Mouse (Mus musculus) CH12.LX (cell line): ENCODE data around the gene Prune2. TPM values are rescaled to one million over a fixed set of nuclear protein-coding genes. Genes with fewer than 3 reads are reported as not detected.
A peak's percentile ranks its signal among the peaks of the same experiment; 100 is the strongest.

Experiments used
- DNase-seq: peaks from one replicate; pipeline ENCODE4 v3.0.0-alpha.2; 2013; ENCODE audit errors: extremely low read depth
- H3K27ac ChIP-seq: 2 replicates; pipeline ENCODE4 v1.5.1; 2012; ENCODE audit warnings: low read depth, mild to moderate bottlenecking, control low read depth, moderate library complexity; ENCODE audit not compliant: insufficient read depth
- H3K27me3 ChIP-seq: replicated peaks from 2 replicates; pipeline ENCODE3; 2012; ENCODE audit warnings: inconsistent platforms
- H3K36me3 ChIP-seq, 2 experiments: replicated peaks in 1 of 2; 2 replicates each; pipeline versions ENCODE3 to v1.6.1; 2012; ENCODE audit warnings: inconsistent platforms in 1 of 2, low read length in 1 of 2, mild to moderate bottlenecking in 1 of 2, mixed read lengths in 1 of 2, moderate library complexity in 1 of 2; ENCODE audit not compliant: control insufficient read depth in 1 of 2, insufficient read depth in 1 of 2
- H3K4me1 ChIP-seq, 2 experiments: 2 replicates each; pipeline ENCODE4 v1.6.1; 2012; ENCODE audit warnings: inconsistent platforms in 1 of 2, moderate library complexity in 1 of 2; ENCODE audit not compliant: insufficient read depth in 2 of 2, control insufficient read depth in 1 of 2
- H3K4me2 ChIP-seq: 2 replicates; pipeline ENCODE4 v1.6.1; 2012; ENCODE audit warnings: low read depth, mild to moderate bottlenecking, control low read depth; ENCODE audit not compliant: poor library complexity, insufficient read depth, severe bottlenecking
- H3K4me3 ChIP-seq, 3 experiments: fragments of 150-350 bp in 1 of 3; sonication (generic) in 1 of 3; replicated peaks in 1 of 3; 2 replicates each; pipeline versions ENCODE3 to v1.5.1; 2011 to 2012; ENCODE audit warnings: low read depth in 2 of 3, low read length in 2 of 3, mild to moderate bottlenecking in 2 of 3, moderate library complexity in 2 of 3, control low read depth in 1 of 3, improper control_type of control experiment in 1 of 3, inconsistent platforms in 1 of 3, mixed read lengths in 1 of 3; ENCODE audit not compliant: poor library complexity in 1 of 3
- H3K79me2 ChIP-seq: replicated peaks from 2 replicates; pipeline ENCODE4 v1.6.1; 2012; ENCODE audit warnings: mild to moderate bottlenecking, moderate library complexity; ENCODE audit not compliant: control insufficient read depth, poor library complexity, insufficient read depth, severe bottlenecking; ENCODE audit errors: extremely low read depth
- H3K9ac ChIP-seq: 2 replicates; pipeline ENCODE4 v1.6.1; 2012; ENCODE audit warnings: low read depth, mild to moderate bottlenecking, control low read depth, moderate library complexity; ENCODE audit not compliant: insufficient read depth
- H3K9me3 ChIP-seq: replicated peaks from 2 replicates; pipeline ENCODE3; 2012; ENCODE audit warnings: low read length, inconsistent platforms, mixed read lengths
- BHLHE40 ChIP-seq: IDR thresholded peaks from 2 replicates; pipeline ENCODE4 v1.6.1; 2011; ENCODE audit warnings: mild to moderate bottlenecking, low read depth, low read length, improper control_type of control experiment
- CHD1 ChIP-seq: IDR thresholded peaks from 2 replicates; pipeline ENCODE4 v1.6.1; 2012; ENCODE audit warnings: low read depth, low read length, improper control_type of control experiment, inconsistent platforms
- CTCF ChIP-seq, 2 experiments: IDR thresholded peaks in 1 of 2; conservative IDR thresholded peaks in 1 of 2; 2 replicates each; pipeline ENCODE4 v1.5.1; 2011 to 2012; ENCODE audit warnings: low read depth in 2 of 2, low read length in 2 of 2, improper control_type of control experiment in 1 of 2, inconsistent platforms in 1 of 2, mild to moderate bottlenecking in 1 of 2, moderate library complexity in 1 of 2
- E2F4 ChIP-seq: IDR thresholded peaks from 2 replicates; pipeline ENCODE4 v1.6.1; 2011; ENCODE audit warnings: low read depth, low read length, improper control_type of control experiment; ENCODE audit not compliant: insufficient replicate concordance
- EP300 ChIP-seq: IDR thresholded peaks from 2 replicates; pipeline ENCODE4 v1.6.1; 2011; ENCODE audit warnings: low read length, improper control_type of control experiment
- ETS1 ChIP-seq: conservative IDR thresholded peaks from 2 replicates; pipeline ENCODE4 v1.6.1; 2012; ENCODE audit warnings: low read depth, mild to moderate bottlenecking, inconsistent platforms, low read length, improper control_type of control experiment, moderate library complexity
- IRF4 ChIP-seq: IDR thresholded peaks from 2 replicates; pipeline ENCODE4 v1.6.1; 2014; ENCODE audit warnings: low read depth, mild to moderate bottlenecking, inconsistent platforms, low read length, improper control_type of control experiment
- JUN ChIP-seq: IDR thresholded peaks from 2 replicates; pipeline ENCODE4 v1.6.1; 2011; ENCODE audit warnings: low read depth, mild to moderate bottlenecking, low read length, improper control_type of control experiment, moderate library complexity; ENCODE audit not compliant: insufficient read depth
- JUND ChIP-seq: conservative IDR thresholded peaks from 2 replicates; pipeline ENCODE4 v1.6.1; 2011; ENCODE audit warnings: low read depth, low read length, improper control_type of control experiment
- KAT2A ChIP-seq: IDR thresholded peaks from 2 replicates; pipeline ENCODE4 v1.6.1; 2012; ENCODE audit warnings: low read length, improper control_type of control experiment, inconsistent platforms; ENCODE audit not compliant: insufficient replicate concordance
- MAFK ChIP-seq: IDR thresholded peaks from 2 replicates; pipeline ENCODE4 v1.6.1; 2011; ENCODE audit warnings: low read length, improper control_type of control experiment; ENCODE audit not compliant: insufficient replicate concordance
- NELFE ChIP-seq: IDR thresholded peaks from 2 replicates; pipeline ENCODE4 v1.6.1; 2011; ENCODE audit warnings: low read depth, low read length, improper control_type of control experiment
- NRF1 ChIP-seq: IDR thresholded peaks from 2 replicates; pipeline ENCODE4 v1.6.1; 2014; ENCODE audit warnings: low read depth, mild to moderate bottlenecking, inconsistent platforms, low read length, improper control_type of control experiment, moderate library complexity
- POLR2A ChIP-seq: IDR thresholded peaks from 2 replicates; pipeline ENCODE4 v1.6.1; 2011; ENCODE audit warnings: low read depth, mild to moderate bottlenecking, improper control_type of control experiment, low read length
- POLR2AphosphoS2 ChIP-seq: IDR thresholded peaks from 2 replicates; pipeline ENCODE4 v1.6.1; 2011; ENCODE audit warnings: low read depth, low read length, improper control_type of control experiment
- RAD21 ChIP-seq: IDR thresholded peaks from 2 replicates; pipeline ENCODE4 v1.6.1; 2011; ENCODE audit warnings: low read depth, mild to moderate bottlenecking, low read length, improper control_type of control experiment, moderate library complexity
- RCOR1 ChIP-seq: conservative IDR thresholded peaks from 2 replicates; pipeline ENCODE4 v1.6.1; 2012; ENCODE audit warnings: low read depth, mild to moderate bottlenecking, inconsistent platforms, low read length, improper control_type of control experiment
- SMC3 ChIP-seq: IDR thresholded peaks from 2 replicates; pipeline ENCODE4 v1.6.1; 2011; ENCODE audit warnings: low read depth, low read length, improper control_type of control experiment
- TBP ChIP-seq: conservative IDR thresholded peaks from 2 replicates; pipeline ENCODE4 v1.6.1; 2011; ENCODE audit warnings: low read depth, low read length, improper control_type of control experiment
- UBTF ChIP-seq: IDR thresholded peaks from 2 replicates; pipeline ENCODE4 v1.6.1; 2012; ENCODE audit warnings: low read depth, mild to moderate bottlenecking, inconsistent platforms, low read length, improper control_type of control experiment, moderate library complexity
- USF2 ChIP-seq: conservative IDR thresholded peaks from 2 replicates; pipeline ENCODE4 v1.6.1; 2011; ENCODE audit warnings: low read depth, low read length, improper control_type of control experiment
- ZC3H11A ChIP-seq: IDR thresholded peaks from 2 replicates; pipeline ENCODE4 v1.6.1; 2012; ENCODE audit warnings: low read depth, mild to moderate bottlenecking, inconsistent platforms, low read length, improper control_type of control experiment
- ZMIZ1 ChIP-seq: IDR thresholded peaks from 2 replicates; pipeline ENCODE4 v1.6.1; 2012; ENCODE audit warnings: low read depth, mild to moderate bottlenecking, inconsistent platforms, low read length, improper control_type of control experiment
- ZNF384 ChIP-seq: IDR thresholded peaks from 2 replicates; pipeline ENCODE4 v1.6.1; 2012; ENCODE audit warnings: low read depth, low read length, improper control_type of control experiment, inconsistent platforms
- dilution Hi-C: fragments of 300-500 bp; cut with MboI; formaldehyde crosslinking; loops from 2 replicates; pipeline ENCODE4 v1.14.3; 2020; ENCODE audit warnings: low sequenced_read_pairs; ENCODE audit not compliant: extremely low pct_unique_long_range_greater_than_20kb, extremely low pct_ligation_motif_present
- in situ Hi-C: fragments of 300-500 bp; cut with MboI; formaldehyde crosslinking; loops from 3 replicates; pipeline ENCODE4 v1.14.3; 2019; ENCODE audit warnings: low sequenced_read_pairs, low pct_ligation_motif_present, low pct_unique_long_range_greater_than_20kb, mixed read lengths
- polyA plus RNA-seq: library from polyadenylated mRNA; unstranded; fragments of >175 nt; gene quantifications from 2 replicates; pipeline ENCODE4 v1.2.1, GENCODE M21; 2012; ENCODE audit warnings: low read depth; ENCODE audit not compliant: insufficient read length
- total RNA-seq, 2 experiments: library from RNA; depleted of rRNA; stranded (reverse); fragments of 300-350 nt in 1 of 2; fragments of >200 nt in 1 of 2; gene quantifications; 2 replicates each; pipeline ENCODE4 v1.2.3; 2012 to 2014

The Prune2 gene
- total and polyA plus RNA-seq, 3 experiments, result 0.04 to 1.7 (median 0.21) TPM

DNA sequence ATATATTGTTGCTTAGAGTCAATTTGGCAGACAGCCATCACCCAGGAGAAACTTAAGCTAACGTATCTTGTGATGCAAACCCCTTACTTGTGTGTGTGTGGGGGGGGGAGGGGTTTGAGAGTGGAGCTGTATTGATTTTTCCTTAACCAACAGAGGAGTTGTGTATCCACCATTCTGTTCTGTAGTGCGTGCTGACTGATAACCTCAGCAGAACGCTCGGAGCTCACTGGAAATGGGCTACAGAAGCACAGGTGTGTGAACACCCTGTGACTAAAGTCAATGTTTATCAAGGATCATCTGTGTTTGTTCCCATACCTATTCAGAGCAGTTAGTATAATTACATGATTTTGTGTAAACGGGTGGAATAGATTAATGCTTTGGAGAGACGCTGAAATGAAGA lies 141.3 kb downstream of the Prune2 start:
- in situ Hi-C loops (no loop called here), dilution Hi-C loops (no loop called here)
- H3K27ac ChIP-seq, result no peak overlapping the region
- H3K9me3 ChIP-seq, result no peaks in the 10 kb centered on the region
- no peaks in the 10 kb centered on the region for H3K27me3 ChIP-seq
- no peak overlapping the region for H3K9ac ChIP-seq
- no peak overlapping the region for H3K4me2 ChIP-seq
- no peaks in the 10 kb centered on the region for H3K79me2 ChIP-seq
- no peak for DNase-seq
- no peaks in the 10 kb centered on the region for H3K36me3 ChIP-seq
- no peak overlapping the region for H3K4me3 ChIP-seq
- TF ChIP-seq JUN, result no peak
- TF ChIP-seq BHLHE40, result no peak
- TF ChIP-seq CTCF (conservative IDR thresholded peaks at IDR 0.05 in 1 of 2, IDR thresholded peaks at IDR 0.05 in 1 of 2; ENCODE audit: low read depth in 2 of 2, low read length in 2 of 2), result no peak
- H3K4me1 ChIP-seq, result no peaks in the 10 kb centered on the region

DNA sequence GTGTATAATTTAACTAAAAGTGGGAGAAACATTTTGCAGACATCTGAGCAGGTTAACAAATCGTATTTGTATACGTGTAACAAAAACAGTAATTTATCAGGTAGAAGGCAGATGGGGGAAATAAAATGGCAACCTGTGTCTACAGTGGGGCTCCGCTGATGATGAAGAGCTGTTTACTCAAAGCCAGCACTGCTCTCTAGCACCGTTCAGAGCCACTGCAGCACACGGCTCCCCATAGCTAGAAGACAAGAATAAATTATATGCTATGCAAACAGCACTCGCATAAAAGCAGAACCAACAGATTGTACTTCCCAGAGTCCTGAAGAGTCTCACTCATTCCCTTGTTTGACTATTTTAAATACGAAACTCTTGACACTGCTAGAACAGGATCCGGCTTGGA lies 152.9 kb downstream of the Prune2 start:
- Histone ChIP-seq H3K4me3 (no peak overlapping the region), H3K79me2 (no peaks in the 10 kb centered on the region), H3K4me2 (no peak overlapping the region), H3K4me1 (no peaks in the 10 kb centered on the region), H3K27me3 (no peaks in the 10 kb centered on the region), H3K27ac (no peak overlapping the region), H3K36me3 (peaks cover 0 to 4% of the 10 kb centered on the region in 2 experiments), H3K9ac (no peak overlapping the region), H3K9me3 (no peaks in the 10 kb centered on the region)
- DNase-seq, result no peak
- TF ChIP-seq NRF1 (no peak), E2F4 (no peak), ZMIZ1 (no peak), ZNF384 (no peak), IRF4 (no peak), UBTF (no peak), POLR2A (no peak), CHD1 (no peak)
- in situ Hi-C loops, result no loop called here
- dilution Hi-C loops, result no loop called here

DNA sequence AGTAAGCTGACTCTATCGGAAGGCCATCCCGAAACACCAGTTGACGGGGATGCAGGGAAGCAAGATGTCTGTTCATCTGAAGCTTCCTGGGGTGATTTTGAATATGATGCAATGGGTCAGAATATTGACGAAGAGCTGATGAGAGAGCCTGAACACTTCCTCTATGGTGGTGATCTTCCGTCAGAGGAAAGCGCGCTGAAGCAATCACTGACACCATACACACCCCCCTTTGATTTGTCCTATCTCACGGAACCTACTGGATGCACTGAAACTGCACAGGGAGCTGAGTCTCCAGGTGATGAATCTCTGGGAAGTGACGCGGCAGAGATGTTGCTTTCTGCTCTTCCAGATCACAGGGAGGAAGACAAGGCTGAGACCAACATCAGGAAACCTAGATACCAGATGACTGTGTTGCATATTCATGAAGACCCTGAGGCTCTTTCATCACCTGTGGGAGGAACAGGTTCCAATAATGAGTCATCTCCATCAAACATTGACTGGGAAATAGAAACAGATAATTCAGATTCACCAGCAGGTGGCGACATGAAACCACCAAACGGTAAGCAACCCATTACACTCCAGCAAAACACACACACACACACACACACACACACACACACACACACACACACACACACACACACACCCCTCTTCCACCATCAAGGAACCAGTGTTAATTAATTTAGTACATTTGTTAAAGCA lies 168.3 kb downstream of the Prune2 start:
- Histone ChIP-seq H3K4me1 (peaks cover 6 to 10% of the 10 kb centered on the region in 2 experiments; a peak in 3 of 4 replicates), H3K9ac (peak overlapping the region; percentile 77), H3K36me3 (peaks cover 2 to 13% of the 10 kb centered on the region in 2 experiments), H3K9me3 (no peaks in the 10 kb centered on the region), H3K27me3 (no peaks in the 10 kb centered on the region), H3K79me2 (no peaks in the 10 kb centered on the region), H3K4me2 (peak overlapping the region; percentile 41; the same call in 1 of the 2 replicates), H3K27ac (peak overlapping the region; percentile 17; the same call in 1 of the 2 replicates), H3K4me3 (peak overlapping the region; percentile 34 to 66 (median 35))
- dilution Hi-C loops, result no loop called here
- peak; percentile 78 for DNase-seq
- in situ Hi-C loops, result loop anchor here (5.0 kb wide), 1 partner anchor 253 kb away; no protein-coding TSS in a partner anchor
- TF ChIP-seq MAFK (no peak), JUND (peak; percentile 72), BHLHE40 (no peak), RAD21 (peak; percentile 81), IRF4 (peak; percentile 50; the same call in 1 of the 2 replicates), RCOR1 (no peak), KAT2A (no peak), POLR2AphosphoS2 (no peak), USF2 (no peak), ZC3H11A (peak; percentile 80), SMC3 (peak; percentile 90), JUN (peak; percentile 44; the same call in 1 of the 2 replicates), EP300 (peak; percentile 8; the same call in 1 of the 2 replicates), ETS1 (no peak), UBTF (no peak), POLR2A (no peak), CTCF (conservative IDR thresholded peaks at IDR 0.05 in 1 of 2, IDR thresholded peaks at IDR 0.05 in 1 of 2; ENCODE audit: low read depth in 2 of 2, low read length in 2 of 2) (peak; percentile 21 to 81; a peak in 3 of 4 replicates), NELFE (peak; percentile 59; the same call in 1 of the 2 replicates), TBP (0 out of 2 replicates have a peak, but pooled peaks have one; percentile 32)
